Mouse (Mus musculus) 3T3-L1 (cell line): ENCODE results near the gene Gemin8.
A peak's percentile ranks its signal among the peaks of the same experiment; 100 is the strongest.

Source experiments
- DNase-seq: peaks from one replicate; pipeline ENCODE4 v3.0.0-alpha.2; 2015; ENCODE audit warnings: low read depth, low spot score

The Gemin8 gene

GRCm38 (mm10) chrX:166229750-166230149, 59.5 kb downstream of the Gemin8 start:
- DNase-seq: peak; percentile 8

- no peak for DNase-seq
These were observed 60.4 kb downstream of the Gemin8 start for GRCm38 (mm10) chrX:166230515-166231267.

- peak; percentile 82 for DNase-seq
These were observed 65.9 kb downstream of the Gemin8 start for GRCm38 (mm10) chrX:166236131-166236530.

- no peak for DNase-seq
These were observed 68.7 kb downstream of the Gemin8 start, which contains the start of gene Gpm6b for GRCm38 (mm10) chrX:166238831-166239460. TSS of gene Gpm6b (plus strand) at chrX:166238911.

- DNase-seq: no peak
These were observed 69.3 kb downstream of the Gemin8 start for GRCm38 (mm10) chrX:166239520-166239919.
